Mouse (Mus musculus) cortical plate, adult 2 months (tissue): Measurements from ENCODE around the gene Cpne9.

Source experiments
- CTCF ChIP-seq: fragments of 200-500 bp; IDR thresholded peaks from 2 replicates; pipeline ENCODE4 v1.5.1; 2011; ENCODE audit warnings: mild to moderate bottlenecking, control low read depth, low read length; ENCODE audit not compliant: insufficient read depth; ENCODE audit errors: extremely low read depth
- POLR2A ChIP-seq: fragments of 200-500 bp; IDR thresholded peaks from 2 replicates; pipeline ENCODE4 v1.6.1; 2011; ENCODE audit warnings: mild to moderate bottlenecking, low read length, control low read depth; ENCODE audit not compliant: insufficient read depth; ENCODE audit errors: extremely low read depth

GRCm38 (mm10) chr6:113287236-113287635 is 5.1 kb downstream of the Cpne9 start:
- TF ChIP-seq CTCF (no peak), POLR2A (no peak)
